Mouse (Mus musculus) kidney, adult 18-20 months (tissue): ENCODE results near the gene Timp2.

Experiments used
- DNase-seq: peaks from one replicate; pipeline ENCODE4 v3.0.0; 2021

The Timp2 gene

DNA sequence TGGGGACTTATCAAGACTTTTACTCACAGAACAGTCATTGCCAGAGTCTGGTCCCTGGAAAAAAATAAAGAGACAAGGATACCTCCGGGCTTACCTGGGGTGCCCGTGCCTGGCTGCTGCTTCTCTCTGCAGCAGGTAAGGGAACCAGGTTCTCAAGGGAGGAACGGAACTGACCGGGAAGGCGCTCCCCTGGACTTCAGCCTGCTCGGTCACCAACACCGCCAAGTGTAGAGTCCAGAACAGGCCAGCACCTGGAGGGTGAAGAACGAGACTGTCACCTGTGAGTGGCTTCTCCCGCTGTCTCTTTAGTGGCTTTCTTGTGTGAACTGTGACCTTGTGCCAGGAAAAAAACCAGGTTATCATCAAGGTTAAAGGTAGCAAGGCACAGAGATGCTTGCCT, 68.0 kb downstream of the Timp2 start:
- DNase-seq = peak; percentile 19

DNA sequence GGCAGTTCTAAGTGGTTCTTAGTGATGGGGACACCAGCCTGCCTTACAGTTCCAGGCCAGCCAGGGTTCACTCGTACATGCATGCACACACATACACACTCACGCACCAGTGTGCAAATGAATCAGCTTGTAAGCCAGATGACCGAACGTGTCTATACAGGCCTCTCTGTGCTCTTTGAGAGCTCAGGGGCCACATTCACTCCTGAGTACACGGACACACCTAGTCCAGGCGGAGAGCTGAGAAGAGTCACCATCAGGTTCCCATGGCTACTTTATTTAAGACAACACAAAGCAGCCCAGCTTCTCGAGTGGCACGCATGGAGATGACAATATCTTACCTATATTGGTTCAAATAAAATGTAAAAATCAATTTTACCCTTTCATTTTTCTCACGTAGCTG, 69.1 kb downstream of the Timp2 start:
- DNase-seq = no peak

DNA sequence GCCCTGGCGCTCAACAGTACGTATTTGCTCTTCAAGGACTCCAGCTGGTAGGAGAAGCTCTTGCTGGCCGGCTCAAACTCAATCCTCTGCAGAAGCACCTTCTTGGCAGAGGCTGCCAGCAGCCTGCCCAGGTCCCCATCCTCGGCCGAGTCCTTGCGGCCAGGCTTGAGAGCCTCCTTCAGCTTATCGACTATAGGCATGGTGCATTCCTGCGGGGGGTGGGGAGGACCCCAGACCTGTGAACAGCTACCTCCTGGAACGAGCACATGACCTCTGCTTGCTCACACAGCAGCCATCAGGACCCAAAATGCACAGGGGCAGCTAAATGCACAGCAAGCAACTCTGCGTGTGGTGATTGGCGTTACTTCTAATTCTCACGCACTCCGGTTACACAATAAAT, 69.7 kb downstream of the Timp2 start:
- no peak for DNase-seq

DNA sequence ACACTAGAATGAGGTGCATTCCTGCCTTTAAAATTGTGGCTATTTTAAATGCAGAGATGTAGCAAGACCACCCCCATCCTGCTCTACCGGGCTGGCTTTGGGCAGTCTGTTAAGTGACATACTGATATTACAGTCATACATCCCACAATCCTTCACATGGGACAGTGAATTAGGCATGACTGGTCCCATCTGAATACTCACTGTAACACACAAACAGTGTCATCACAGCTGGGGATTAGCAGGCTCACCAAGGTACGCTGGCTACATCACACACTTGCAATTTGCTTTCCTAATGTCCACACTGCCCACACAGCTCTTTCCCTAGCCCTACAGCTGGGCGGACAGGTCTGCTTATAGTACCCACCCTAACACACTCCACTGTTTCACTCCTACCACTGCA, 75.3 kb downstream of the Timp2 start:
- no peak for DNase-seq

DNA sequence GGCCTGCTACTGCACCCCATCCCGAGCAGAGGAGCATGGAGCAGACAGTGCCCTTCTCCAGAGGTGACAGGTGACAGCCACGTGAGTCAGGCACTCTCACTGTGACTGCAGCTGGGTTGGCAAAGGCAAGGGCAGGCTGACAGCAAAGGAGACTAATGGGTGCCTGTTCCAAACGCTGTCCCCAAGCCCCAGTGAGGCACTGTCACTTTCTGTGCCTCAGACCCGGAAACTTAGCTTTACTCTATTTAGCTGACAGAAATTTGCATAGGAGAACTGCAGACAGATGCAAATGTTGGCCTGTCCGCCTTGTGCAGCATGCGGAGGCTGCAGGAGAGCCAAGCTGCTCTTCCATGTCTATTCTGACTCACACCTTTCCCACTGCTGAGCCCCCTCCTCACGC, 79.2 kb downstream of the Timp2 start:
- DNase-seq = no peak

DNA sequence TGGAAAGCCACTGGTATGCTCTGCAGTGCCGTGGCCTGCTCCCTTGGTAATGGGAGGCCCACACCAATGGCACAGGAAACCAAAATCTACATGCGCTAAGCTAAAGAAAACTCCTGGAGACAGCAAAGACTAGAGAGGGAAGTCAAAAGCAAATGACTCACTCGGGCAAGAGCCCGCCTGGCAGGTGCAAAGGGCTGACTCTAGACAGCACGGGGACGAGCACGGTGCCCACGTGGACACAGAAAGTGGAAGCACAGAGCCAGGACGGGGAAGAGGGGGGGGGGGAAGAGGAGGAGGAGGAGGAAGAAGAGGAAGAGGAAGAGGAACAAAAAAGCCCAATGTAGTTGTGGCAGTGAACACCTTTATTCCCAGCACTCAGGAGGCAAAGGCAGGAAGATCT, 80.4 kb downstream of the Timp2 start:
- DNase-seq = no peak

DNA sequence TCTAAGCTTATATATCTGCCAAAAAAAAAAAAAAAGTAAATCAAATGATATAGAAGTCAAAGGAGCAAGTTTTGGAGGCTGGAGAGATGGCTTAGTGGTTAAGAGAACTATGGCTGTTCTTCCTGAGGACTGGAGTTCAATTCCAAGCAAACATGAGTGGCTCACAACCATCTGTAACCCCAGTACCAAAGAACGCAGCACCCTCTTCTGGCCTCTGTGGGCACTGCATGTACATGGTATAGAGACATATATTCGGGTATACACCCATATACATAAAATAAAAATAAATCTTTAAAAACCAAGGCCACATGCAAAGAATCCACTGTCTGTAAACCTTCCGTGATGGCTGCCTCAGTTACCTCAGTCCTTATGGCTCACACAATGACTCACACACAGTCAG, 85.7 kb downstream of the Timp2 start:
- no peak for DNase-seq

DNA sequence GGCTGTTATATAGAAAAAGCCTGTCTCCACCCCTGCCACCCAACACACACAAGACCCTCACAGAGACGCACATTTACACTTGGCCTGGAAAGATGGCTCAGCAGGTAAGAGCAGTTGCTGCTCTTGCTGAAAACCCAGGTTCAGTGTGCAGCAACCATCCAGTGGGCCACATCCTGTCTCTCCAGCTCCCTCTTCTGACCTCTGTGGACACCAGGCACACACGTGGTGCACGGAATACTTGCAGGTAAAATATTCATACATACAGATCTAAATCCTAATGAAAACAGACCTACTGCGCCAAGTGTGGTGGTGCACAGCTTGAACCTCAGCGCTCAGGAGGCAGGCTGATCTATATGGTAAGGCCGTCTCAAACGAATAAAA, 88.9 kb downstream of the Timp2 start:
- no peak for DNase-seq

DNA sequence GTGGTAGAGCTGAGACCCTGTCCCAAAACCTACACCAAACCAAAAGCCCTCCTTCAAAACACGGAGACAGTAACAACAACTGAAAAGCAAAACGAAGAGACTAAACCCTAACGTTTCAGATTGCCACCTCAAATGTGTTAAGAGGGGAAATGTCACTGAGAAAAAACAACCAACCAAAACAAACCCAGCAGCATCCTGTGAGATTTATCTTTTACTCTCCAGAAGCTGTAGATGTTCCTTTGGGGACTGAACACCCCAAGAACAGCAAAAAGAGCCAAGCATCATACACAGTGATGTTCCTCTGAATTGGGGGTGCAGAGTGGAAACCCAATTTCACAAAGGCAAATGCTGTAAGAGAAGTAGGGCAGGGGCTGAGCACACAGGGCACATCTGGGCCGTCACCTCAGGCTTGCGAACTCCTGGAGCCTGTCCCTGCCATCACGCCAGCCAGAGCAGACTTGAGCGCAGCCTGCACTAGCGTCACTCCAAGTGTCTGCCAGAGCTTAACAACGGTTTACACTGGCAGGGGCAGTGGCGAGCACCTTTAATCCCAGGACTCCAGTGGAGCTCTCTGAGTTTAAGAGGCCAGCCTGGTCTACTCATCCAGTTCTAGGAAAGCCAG, 89.4 kb downstream of the Timp2 start:
- no peak for DNase-seq

DNA sequence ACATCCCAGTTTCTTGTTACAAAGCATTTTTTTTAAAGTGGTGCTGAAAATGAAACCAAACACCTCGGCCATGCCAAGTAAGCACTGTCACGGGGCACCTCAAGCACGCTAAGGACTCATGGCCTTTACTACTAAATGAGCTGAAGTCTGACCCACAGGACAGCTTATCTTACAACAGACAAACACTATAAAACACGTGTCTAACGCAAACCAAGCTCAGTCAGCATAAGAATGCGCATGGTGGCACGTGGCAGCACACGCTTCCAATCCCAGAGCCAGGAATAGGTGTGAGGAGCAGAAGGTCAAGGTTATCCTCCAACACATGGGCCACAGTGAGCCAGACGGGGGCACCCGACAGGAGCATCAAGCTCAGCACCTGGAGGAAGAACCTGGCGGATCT, 89.9 kb downstream of the Timp2 start:
- DNase-seq = no peak

DNA sequence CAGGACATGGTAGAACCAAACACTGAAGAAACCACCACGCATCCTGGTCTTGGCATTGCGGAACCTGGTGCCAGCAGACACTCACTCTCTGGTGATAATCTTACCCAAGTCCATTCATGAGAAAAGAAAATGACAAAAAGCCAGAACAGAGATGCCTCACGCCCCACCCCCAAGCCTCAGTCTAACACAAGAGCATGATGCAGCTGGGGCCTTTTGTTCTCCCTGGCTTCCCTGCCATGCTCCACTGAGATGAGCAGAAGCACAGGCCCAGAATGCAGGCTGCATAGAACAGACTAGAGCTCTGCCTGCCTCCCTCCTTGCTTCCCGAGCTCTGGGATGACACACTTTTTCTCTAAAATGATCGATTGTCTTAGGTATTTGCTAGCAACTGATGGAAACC, 92.4 kb downstream of the Timp2 start:
- no peak for DNase-seq

DNA sequence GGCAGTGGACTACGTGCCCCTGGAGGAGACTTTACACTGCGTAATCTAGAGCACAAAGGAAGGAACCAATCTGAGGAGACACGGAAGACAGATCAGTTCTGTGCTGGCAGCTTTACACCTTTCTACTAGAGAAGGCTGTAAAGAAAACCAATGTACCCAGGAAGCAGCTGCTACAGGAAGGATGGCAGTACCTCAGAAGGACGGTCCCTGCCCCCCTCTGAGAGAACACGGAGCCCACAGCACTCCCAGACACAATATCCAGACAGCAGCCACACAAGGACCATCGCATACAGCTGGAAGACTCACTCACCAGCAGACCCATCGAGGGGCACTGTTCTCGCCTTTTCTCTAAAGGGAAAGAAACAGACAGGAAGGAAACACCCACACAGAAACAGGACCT, 95.5 kb downstream of the Timp2 start:
- no peak for DNase-seq

DNA sequence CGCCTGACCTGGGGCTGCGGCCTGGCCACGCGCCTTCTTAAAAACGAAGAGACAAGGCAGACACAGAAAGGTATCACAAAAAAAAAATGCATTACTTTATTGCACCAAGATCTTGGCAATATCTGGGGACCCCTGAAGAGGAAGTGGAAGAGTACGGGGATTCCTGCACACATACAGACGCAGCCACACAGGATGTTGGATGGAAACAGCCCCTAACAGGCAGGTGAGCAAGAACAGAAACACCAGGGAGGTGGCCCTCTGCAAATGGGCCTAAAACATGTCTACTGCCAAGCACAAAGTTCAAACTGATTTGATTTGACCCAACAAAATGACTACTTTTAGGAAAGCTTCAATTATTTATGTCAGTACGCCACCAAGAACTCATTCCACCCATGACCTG, 96.0 kb downstream of the Timp2 start:
- no peak for DNase-seq

DNA sequence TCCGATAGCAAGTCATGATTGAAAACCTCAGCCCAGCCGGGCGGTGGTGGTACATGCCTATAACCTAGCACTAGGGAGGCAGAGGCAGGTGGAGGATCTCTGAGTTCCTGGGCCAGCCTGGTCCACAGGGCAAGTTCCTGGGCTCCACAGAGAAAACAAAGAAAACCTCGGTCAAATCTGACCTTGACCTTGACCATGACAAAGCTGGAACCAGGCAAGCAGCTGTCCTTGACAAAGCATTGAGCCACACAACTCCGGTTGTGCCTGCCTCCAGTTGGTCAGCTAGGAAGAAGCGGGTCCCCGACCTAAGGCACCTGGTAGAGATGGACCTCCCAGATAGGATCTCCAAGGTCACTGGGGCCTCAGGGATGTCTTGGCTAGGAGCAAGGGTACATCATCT, 99.2 kb downstream of the Timp2 start:
- DNase-seq = no peak

DNA sequence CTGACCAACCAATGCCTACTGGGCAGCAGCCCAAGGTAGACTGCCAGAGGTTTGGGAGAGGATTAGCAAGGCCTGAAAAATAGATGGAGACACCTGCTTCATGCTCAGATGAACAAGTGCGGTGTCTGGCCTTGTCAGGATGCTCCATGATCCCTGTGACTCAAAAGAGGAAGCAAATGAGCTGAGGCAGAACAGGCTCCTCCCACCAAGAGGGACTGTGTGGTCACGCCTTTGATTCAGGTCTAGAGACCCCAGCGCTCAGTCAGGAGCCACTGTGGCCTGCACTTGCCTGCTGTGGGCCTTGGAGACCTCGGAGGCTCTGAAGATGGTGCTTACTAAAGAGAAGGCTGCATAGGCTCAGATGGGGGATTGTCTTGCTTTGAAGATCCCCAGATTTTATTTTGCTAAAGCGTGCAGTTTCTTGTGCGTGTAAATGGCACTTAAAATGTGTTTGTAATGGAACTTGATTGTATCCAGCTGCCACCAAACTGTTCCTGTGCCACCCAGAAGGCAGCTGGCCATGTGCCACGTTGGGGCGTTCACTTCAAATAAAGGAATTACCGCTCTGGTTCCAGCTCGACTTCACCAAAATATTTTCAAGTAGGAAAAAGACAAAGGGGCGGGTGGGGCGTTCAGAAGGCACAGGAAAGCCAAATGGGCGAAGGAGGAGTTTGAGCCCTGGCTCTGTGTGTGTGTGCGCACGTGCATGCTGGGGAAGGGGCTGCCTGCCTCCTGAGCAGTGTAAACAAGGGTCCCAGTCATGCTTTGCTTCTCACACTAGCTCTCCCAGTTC, 101.2 kb downstream of the Timp2 start:
- peak; percentile 73 for DNase-seq

DNA sequence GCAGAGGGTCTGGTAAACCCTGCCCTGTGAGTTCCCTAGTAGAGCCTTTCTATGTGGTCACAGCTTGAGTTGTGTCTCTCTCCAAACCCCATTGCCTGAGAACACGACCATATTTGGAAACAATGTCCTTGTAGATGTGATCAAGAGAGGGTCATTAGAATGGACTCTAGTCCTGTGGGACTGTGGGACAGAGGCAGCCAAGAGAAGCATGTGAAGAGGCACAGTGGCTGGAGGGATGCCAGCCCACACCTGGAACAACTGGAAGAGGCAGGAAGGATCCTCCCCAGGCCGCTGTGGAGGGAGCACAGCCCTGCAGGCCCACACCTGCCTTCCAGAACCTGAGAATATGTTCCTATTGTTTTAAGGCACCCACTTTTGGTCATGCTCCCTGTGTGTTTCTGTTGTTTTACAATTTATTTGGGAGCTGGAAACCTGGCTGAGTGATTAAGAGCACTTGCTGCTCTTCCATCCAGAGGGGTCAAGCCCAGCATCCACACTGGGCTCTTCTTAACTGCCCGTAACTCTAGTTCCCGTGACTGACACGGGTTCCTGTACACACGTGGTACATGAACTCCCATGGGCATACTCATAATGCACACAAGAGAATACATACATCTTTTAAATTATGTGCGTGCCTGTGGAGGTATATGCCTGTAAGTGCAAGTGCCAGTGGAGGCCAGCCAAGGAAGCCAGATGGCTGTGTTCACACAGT, 101.9 kb downstream of the Timp2 start:
- DNase-seq = no peak
